Mouse (Mus musculus) ES-Bruce4 (cell line): ENCODE results near the gene Hrg.

ENCODE experiments used
- CTCF ChIP-seq: IDR thresholded peaks from one replicate; pipeline ENCODE4 v1.8.1; 2011; ENCODE audit warnings: low read depth, low read length
- POLR2A ChIP-seq: IDR thresholded peaks from one replicate; pipeline ENCODE4 v1.8.1; 2011; ENCODE audit warnings: low read length; ENCODE audit not compliant: insufficient read depth

- TF ChIP-seq POLR2A (no peak), CTCF (no peak)
These were observed 3.5 kb upstream of the Hrg start for GRCm38 (mm10) chr16:22947371-22947770.
